Mouse (Mus musculus): ENCODE data around the gene Sdcbp2. TPM values are rescaled to one million over a fixed set of nuclear protein-coding genes. Genes with fewer than 3 reads are reported as not detected.

The Sdcbp2 gene
- polyA plus RNA-seq (2015; fragmentation: Nextera tagmentation; extraction: Ambion mirVana) = 0.70 and 1.1 TPM in 2 replicates

GRCm38 (mm10) chr2:151571873-151572700, at the start of gene Sdcbp2:
TSS of gene Sdcbp2 (plus strand) at chr2:151572622.
- ATAC-seq (ENCODE audit: borderline replicate concordance, extremely low read depth, low FRiP score, low TSS enrichment) = no peak
- Histone ChIP-seq H3K27ac (no peak within 1 kb of the TSS), H3K9me3 (no peaks in the 10 kb centered on the region), H3K36me3 (no peaks in the 10 kb centered on the region), H3K27me3 (no peaks in the 10 kb centered on the region), H3K4me3 (no peak within 1 kb of the TSS), H3K4me2 (no peak within 1 kb of the TSS), H3K9ac (no peak within 1 kb of the TSS), H3K4me1 (peaks cover 13% of the 10 kb centered on the region)
- WGBS = 61% methylated on average over 17 of the region's 17 CpGs

DNA sequence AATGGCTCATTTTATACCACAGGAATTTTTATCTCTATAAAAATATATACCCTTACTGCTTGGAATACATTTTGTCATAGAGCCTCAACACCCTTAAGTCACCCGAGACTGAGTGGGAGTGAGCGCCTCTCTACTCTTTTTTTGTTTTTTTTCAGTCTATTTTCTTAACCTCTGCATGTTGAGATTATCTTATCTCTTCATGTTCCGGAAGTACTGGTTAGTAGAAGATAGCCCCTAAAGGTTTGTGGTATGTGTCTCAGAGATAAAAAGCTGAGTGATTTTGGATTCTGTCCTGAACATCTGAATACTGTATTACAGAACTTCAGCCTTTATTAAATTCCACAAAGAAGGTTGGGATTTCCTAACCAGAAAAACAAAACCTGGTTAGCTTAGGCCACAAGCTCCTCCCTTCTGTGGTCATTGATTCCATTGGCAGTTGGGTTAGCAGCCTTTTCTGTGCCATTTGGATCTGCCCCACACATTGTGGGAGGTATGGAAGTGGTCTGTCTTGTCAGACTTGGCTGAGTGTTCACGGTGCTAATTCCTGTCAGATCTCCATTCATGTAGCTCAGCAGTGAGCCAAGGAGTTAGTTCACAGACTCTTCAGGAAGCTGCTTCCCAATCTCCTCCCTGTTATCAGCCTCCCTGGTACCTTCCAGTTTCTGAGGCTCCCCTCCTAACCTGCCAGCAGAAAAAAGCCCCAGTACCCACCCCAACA, 47.9 kb upstream of the Sdcbp2 start:
- H3K27ac ChIP-seq = no peak overlapping the region
- 0 out of 2 replicates have a peak, but pooled peaks cover 3% of the 10 kb centered on the region for H3K36me3 ChIP-seq
- no peak overlapping the region for H3K4me2 ChIP-seq
- 29% methylated on average over 4 of the region's 4 CpGs for WGBS
- H3K27me3 ChIP-seq = no peaks in the 10 kb centered on the region
- no peak overlapping the region for H3K4me3 ChIP-seq
- ATAC-seq (ENCODE audit: borderline replicate concordance, extremely low read depth, low FRiP score, low TSS enrichment) = no peak
- no peak overlapping the region for H3K9ac ChIP-seq
- H3K9me3 ChIP-seq = no peaks in the 10 kb centered on the region
- no peaks in the 10 kb centered on the region for H3K4me1 ChIP-seq

GRCm38 (mm10) chr2:151525520-151525919, 46.9 kb upstream of the Sdcbp2 start:
- no peak overlapping the region for H3K4me2 ChIP-seq
- H3K4me1 ChIP-seq = peaks cover 6% of the 10 kb centered on the region
- H3K27me3 ChIP-seq = no peaks in the 10 kb centered on the region
- H3K9ac ChIP-seq = no peak overlapping the region
- 58% methylated on average over 2 of the region's 2 CpGs for WGBS
- no peak for ATAC-seq (ENCODE audit: borderline replicate concordance, extremely low read depth, low FRiP score, low TSS enrichment)
- no peak overlapping the region for H3K4me3 ChIP-seq
- H3K27ac ChIP-seq = no peak overlapping the region
- H3K9me3 ChIP-seq = no peaks in the 10 kb centered on the region
- 0 out of 2 replicates have a peak, but pooled peaks cover 3% of the 10 kb centered on the region for H3K36me3 ChIP-seq

- Histone ChIP-seq H3K27me3 (no peaks in the 10 kb centered on the region), H3K4me1 (peaks cover 18% of the 10 kb centered on the region), H3K27ac (no peak overlapping the region), H3K4me2 (no peak overlapping the region), H3K4me3 (no peak overlapping the region), H3K9ac (no peak overlapping the region), H3K36me3 (no peaks in the 10 kb centered on the region), H3K9me3 (no peaks in the 10 kb centered on the region)
- ATAC-seq (ENCODE audit: borderline replicate concordance, extremely low read depth, low FRiP score, low TSS enrichment) = no peak
- WGBS = 79% methylated on average over 1 of the region's 1 CpGs
Measured at GRCm38 (mm10) chr2:151528066-151528465, 44.4 kb upstream of the Sdcbp2 start.

- H3K4me1 ChIP-seq = peaks cover 18% of the 10 kb centered on the region
- no peak overlapping the region for H3K4me2 ChIP-seq
- ATAC-seq (ENCODE audit: borderline replicate concordance, extremely low read depth, low FRiP score, low TSS enrichment) = no peak
- no peak overlapping the region for H3K27ac ChIP-seq
- no peak overlapping the region for H3K4me3 ChIP-seq
- no peak overlapping the region for H3K9ac ChIP-seq
- H3K27me3 ChIP-seq = no peaks in the 10 kb centered on the region
- H3K36me3 ChIP-seq = no peaks in the 10 kb centered on the region
- no peaks in the 10 kb centered on the region for H3K9me3 ChIP-seq
Measured at GRCm38 (mm10) chr2:151529169-151529568, 43.3 kb upstream of the Sdcbp2 start.

DNA sequence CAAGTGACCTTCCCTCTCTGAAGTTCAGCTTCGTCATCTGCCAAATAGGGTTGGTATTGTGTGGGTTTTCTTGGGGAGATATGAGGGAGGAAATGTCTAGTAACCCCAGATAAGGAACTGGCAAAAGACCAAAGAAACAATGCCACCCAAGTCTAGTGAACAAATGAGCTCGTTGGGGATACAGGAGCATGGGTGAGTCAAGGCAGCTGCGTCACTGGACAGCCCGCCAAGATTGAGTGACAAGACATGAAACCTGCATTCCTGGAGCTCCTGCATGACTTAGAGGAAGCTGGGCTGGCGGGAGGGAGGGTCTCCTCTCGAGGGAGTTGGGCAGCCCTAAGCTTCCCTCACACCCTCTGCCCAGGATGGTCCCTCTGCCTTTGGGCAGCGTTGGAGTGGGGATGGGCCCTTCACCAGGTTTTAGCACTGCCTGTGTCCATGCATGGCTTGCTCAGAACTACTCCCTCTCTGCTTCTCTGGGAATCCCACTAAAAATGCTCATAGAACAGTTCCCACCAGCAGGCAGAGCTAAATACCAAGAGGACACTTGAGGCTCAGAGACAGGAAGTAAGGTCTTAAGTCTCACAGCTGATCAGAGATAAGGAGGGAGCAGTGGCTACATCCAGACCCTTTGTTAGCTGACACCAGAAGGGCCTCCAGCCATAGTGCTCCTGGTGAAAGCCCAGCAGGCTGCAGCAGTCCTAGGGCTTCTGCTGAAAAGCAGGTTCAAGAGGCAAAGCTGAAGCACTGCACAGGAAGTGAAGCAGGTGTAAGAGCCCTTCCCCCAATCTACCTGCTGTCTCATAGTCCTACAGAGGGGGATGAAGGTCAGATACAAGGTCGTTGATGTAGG, 41.8 kb upstream of the Sdcbp2 start:
- Histone ChIP-seq H3K4me3 (no peak overlapping the region), H3K9ac (no peak overlapping the region), H3K27ac (peak overlapping the region; percentile 35; the same call in 1 of the 2 replicates), H3K4me1 (peaks cover 21% of the 10 kb centered on the region), H3K36me3 (no peaks in the 10 kb centered on the region), H3K27me3 (no peaks in the 10 kb centered on the region), H3K4me2 (no peak overlapping the region), H3K9me3 (no peaks in the 10 kb centered on the region)
- ATAC-seq (ENCODE audit: borderline replicate concordance, extremely low read depth, low FRiP score, low TSS enrichment) = peak; percentile 50; the same call in 1 of the 2 replicates
- 33% methylated on average over 8 of the region's 8 CpGs for WGBS

GRCm38 (mm10) chr2:151533632-151534031, 38.8 kb upstream of the Sdcbp2 start:
- H3K36me3 ChIP-seq = no peaks in the 10 kb centered on the region
- WGBS = 83% methylated on average over 5 of the region's 6 CpGs
- H3K9me3 ChIP-seq = no peaks in the 10 kb centered on the region
- ATAC-seq (ENCODE audit: borderline replicate concordance, extremely low read depth, low FRiP score, low TSS enrichment) = no peak
- no peak overlapping the region for H3K4me2 ChIP-seq
- H3K27ac ChIP-seq = no peak overlapping the region
- H3K4me1 ChIP-seq = peaks cover 34% of the 10 kb centered on the region
- H3K4me3 ChIP-seq = no peak overlapping the region
- H3K27me3 ChIP-seq = no peaks in the 10 kb centered on the region
- H3K9ac ChIP-seq = no peak overlapping the region

- Histone ChIP-seq H3K36me3 (no peaks in the 10 kb centered on the region), H3K27me3 (no peaks in the 10 kb centered on the region), H3K27ac (peak overlapping the region; percentile 90), H3K9me3 (no peaks in the 10 kb centered on the region), H3K4me3 (no peak overlapping the region), H3K4me2 (peak overlapping the region; percentile 28), H3K9ac (peak overlapping the region; percentile 29), H3K4me1 (peaks cover 25% of the 10 kb centered on the region)
- 37% methylated on average over 1 of the region's 1 CpGs for WGBS
- ATAC-seq (ENCODE audit: borderline replicate concordance, extremely low read depth, low FRiP score, low TSS enrichment) = peak; percentile 77; the same call in 1 of the 2 replicates
Measured at GRCm38 (mm10) chr2:151535961-151536617, 36.3 kb upstream of the Sdcbp2 start.

- H3K9ac ChIP-seq = peak overlapping the region; percentile 29
- 11% methylated on average over 5 of the region's 5 CpGs for WGBS
- H3K36me3 ChIP-seq = no peaks in the 10 kb centered on the region
- peak; percentile 70; the same call in 1 of the 2 replicates for ATAC-seq (ENCODE audit: borderline replicate concordance, extremely low read depth, low FRiP score, low TSS enrichment)
- H3K9me3 ChIP-seq = no peaks in the 10 kb centered on the region
- H3K4me3 ChIP-seq = no peak overlapping the region
- H3K27me3 ChIP-seq = no peaks in the 10 kb centered on the region
- peak overlapping the region; percentile 28 for H3K4me2 ChIP-seq
- H3K4me1 ChIP-seq = peaks cover 28% of the 10 kb centered on the region
- H3K27ac ChIP-seq = peak overlapping the region; percentile 90
Measured at GRCm38 (mm10) chr2:151536618-151536974, 35.8 kb upstream of the Sdcbp2 start.

DNA sequence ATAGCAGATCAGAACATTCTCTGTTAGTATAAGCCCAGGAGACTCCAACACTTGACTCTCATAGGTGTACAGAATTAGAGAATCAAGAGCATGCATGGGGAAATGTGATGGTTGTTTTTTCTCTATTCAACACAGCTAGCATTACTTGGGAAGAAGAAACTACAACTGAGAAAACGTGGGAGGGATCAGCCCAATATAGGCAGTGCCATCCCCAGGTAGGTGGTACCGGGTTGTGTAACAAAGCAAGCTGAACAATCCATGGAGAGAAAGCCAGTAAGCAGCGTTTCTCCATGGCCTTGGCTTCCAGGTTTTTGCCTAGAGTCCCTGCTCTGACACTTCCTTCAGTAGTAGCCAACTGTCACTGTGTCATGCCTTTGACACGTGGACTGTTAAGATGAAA, 33.8 kb upstream of the Sdcbp2 start:
- Histone ChIP-seq H3K9ac (no peak overlapping the region), H3K27me3 (no peaks in the 10 kb centered on the region), H3K4me2 (no peak overlapping the region), H3K4me3 (no peak overlapping the region), H3K9me3 (no peaks in the 10 kb centered on the region), H3K36me3 (no peaks in the 10 kb centered on the region), H3K27ac (no peak overlapping the region), H3K4me1 (peaks cover 28% of the 10 kb centered on the region)
- no peak for ATAC-seq (ENCODE audit: borderline replicate concordance, extremely low read depth, low FRiP score, low TSS enrichment)
- 53% methylated on average over 4 of the region's 4 CpGs for WGBS
